9 mouse cellular contexts compared by ENCODE assay signal in the genomic region with DNA sequence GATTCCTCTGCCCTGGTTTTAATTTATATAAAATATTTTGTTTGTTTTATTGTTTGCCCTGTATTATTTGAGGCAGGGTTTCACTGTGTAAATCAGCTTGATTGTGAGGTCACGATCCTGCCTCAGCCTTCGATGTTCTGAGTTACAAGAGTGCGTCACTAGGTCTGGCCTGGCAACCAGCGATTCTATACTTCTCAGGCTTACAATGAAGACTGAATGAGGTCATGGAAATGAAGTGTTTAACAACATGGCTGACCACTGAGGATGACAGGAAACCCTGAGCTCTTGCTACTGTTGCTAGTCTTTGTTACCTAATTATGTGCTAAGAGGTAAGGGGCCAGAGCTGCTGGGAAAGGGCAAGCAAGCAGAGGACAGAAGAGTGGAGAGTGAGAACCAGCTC. TPM values are rescaled to one million over a fixed set of nuclear protein-coding genes. Genes with fewer than 3 reads are reported as not detected.
A peak's percentile ranks its signal among the peaks of the same experiment; 100 is the strongest.
DNase-seq lines count a peak whose midpoint lies in the region; ATAC-seq lines count a peak whose summit lies in the region.
"Had no signal": no experiment of that assay in that cellular context is flagged by ENCODE, and none has a peak within 500 bp of the region (broad histone marks: within the 10 kb centered on the region; RNA-seq: fewer than 3 reads in every experiment).

A gene (plus strand): TSS at position 197 of the 400 bp plus-strand sequence.

- no peak for DNase-seq in heart, adult 18-20 months
- DNase-seq in urinary bladder, adult 2 months (ENCODE audit: low spot score), result no peak
- DNase-seq in urinary bladder, adult 18-20 months (ENCODE audit: low spot score in 2 of 2), result no peak
- DNase-seq in induced T-regulatory cell, adult 2 months (ENCODE audit: low read depth), result peak; percentile 60
- no peak for DNase-seq in right cerebral cortex, adult 2 months (ENCODE audit: low spot score in 2 of 2)
- no peak for DNase-seq in left cerebral cortex, adult 9 months (ENCODE audit: low spot score in 2 of 2)
- DNase-seq in urinary bladder, postnatal 36 days (ENCODE audit: low spot score in 2 of 2), result no peak
- DNase-seq: kidney, adult 9 months had no signal

- no peak within 1 kb of the TSS for H3K27ac ChIP-seq in heart, embryonic 11.5 days (ENCODE audit: low read depth, low read length)

- WGBS in heart, embryonic 11.5 days (ENCODE audit: insufficient replicate concordance), result 90% methylated on average over 4 of the region's 4 CpGs

- no peak for ATAC-seq in heart, embryonic 11.5 days (replicated peaks; ENCODE audit: insufficient number of reproducible peaks, low FRiP score, low TSS enrichment)

- H3K4me3 ChIP-seq in heart, embryonic 11.5 days (ENCODE audit: low read depth, low read length), result no peak within 1 kb of the TSS

- H3K4me1 ChIP-seq in heart, embryonic 11.5 days (ENCODE audit: control insufficient read depth, insufficient read depth, low read length), result no peaks in the 10 kb centered on the region

- H3K9ac ChIP-seq in heart, embryonic 11.5 days (ENCODE audit: low read depth, low read length), result no peak within 1 kb of the TSS

- no peaks in the 10 kb centered on the region for H3K27me3 ChIP-seq in heart, embryonic 11.5 days (ENCODE audit: control insufficient read depth, insufficient read depth, low read length)

- H3K36me3 ChIP-seq in heart, embryonic 11.5 days (ENCODE audit: control insufficient read depth, insufficient read depth, low read length), result no peaks in the 10 kb centered on the region

- H3K9me3 ChIP-seq in heart, embryonic 11.5 days (replicated peaks; ENCODE audit: control insufficient read depth, low read length), result no peaks in the 10 kb centered on the region

- no peak within 1 kb of the TSS for H3K4me2 ChIP-seq in heart, embryonic 11.5 days

RNA-seq across cellular contexts. Expression of the gene that starts here (rescaled TPM):
- polyA plus RNA-seq in heart, embryonic 11.5 days (2014; fragmentation: Nextera tagmentation; extraction: Ambion mirVana), result 14.4 and 14.8 TPM in 2 replicates
- 1 to 10 TPM; 3.6 to 5.0 TPM for total RNA-seq in heart, adult 18-20 months (2021)
- polyA plus RNA-seq in urinary bladder, adult 2 months (2012; rRNA removed), result 8.4 and 10.3 TPM in 2 replicates
